Mouse (Mus musculus): ENCODE measurements around the gene Pik3c2b. TPM values are rescaled to one million over a fixed set of nuclear protein-coding genes. Genes with fewer than 3 reads are reported as not detected.

Gene Pik3c2b
- 1.8 and 1.9 TPM in 2 replicates for polyA plus RNA-seq (2016; fragmentation: Nextera tagmentation; extraction: Ambion mirVana)

DNA sequence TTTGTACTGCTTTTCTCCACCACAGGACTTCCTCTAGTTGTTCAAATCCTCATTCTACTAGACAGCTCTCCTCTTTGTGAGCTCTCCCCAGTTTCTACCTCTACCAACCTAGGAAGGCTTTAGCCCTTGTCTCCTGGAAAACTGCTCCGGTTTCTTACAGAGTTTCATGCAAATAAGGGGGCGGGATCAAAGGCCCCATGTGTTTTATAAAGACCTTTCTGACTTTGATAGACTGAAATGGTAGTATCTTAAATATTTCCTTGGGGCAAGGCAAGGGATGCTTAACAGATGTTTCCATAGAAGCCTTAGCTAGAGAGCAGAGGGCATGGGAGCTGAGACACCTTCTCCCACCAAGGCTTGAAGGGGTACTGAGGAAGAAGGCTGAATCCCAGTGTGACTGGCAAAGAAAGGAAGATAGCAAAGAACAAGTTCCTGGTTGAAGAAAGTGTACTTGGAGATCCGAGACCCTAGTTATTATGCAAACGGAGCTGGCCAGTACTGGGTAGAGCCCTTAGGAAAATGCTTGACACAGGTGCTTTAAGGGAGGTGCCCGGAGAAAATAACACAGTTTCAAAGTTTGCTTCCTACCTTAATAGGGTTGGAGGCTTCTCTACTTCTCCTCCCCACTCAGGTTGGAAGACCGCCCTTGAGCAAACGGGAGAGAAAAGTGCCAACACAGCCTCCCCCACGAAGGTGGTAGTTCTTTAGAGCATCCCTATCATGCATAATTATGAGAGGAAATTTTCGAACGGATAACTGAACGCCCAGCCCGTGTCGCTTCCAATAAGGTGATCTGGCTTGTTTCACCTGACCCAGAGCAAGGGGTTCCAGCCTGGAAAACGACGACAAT is at the start of gene Pik3c2b:
Gene Pik3c2b (plus strand): TSS at position 657 of the 850 bp plus-strand sequence.
- Histone ChIP-seq H3K4me1 (peaks cover 31% of the 10 kb centered on the region), H3K27me3 (replicated peaks) (peaks cover 42% of the 10 kb centered on the region), H3K36me3 (no peaks in the 10 kb centered on the region), H3K4me3 (peak within 1 kb of the TSS; percentile 71), H3K9me3 (replicated peaks) (no peaks in the 10 kb centered on the region), H3K27ac (peak within 1 kb of the TSS; percentile 32; the same call in 1 of the 2 replicates), H3K4me2 (peak within 1 kb of the TSS; percentile 99), H3K9ac (peak within 1 kb of the TSS; percentile 76)
- 7% methylated on average over 15 of the region's 15 CpGs for WGBS (ENCODE audit: insufficient replicate concordance)
- ATAC-seq, result no peak; the same call in 1 of the 2 replicates

DNA sequence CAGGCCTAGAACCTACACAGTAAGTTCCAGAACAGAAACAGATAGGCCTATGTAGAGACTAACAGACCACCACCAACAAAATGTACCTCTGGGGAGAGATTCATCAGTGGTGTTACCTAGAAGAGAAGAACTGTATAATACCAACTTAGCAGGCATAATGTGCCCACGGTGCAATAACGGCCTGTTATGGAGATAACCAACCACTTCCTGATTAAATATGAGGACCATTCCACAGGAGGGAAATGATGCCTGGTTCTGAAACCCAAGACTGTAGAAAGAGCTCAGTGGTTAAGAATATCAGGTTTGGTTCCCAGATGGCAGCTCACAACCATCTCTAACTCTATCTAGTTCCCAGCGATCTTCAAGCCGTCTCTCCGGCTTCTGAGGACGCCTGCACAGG is 45.1 kb upstream of the Pik3c2b start:
- Histone ChIP-seq H3K9ac (no peak overlapping the region), H3K27ac (no peak overlapping the region), H3K4me3 (no peak overlapping the region), H3K36me3 (peaks cover 93% of the 10 kb centered on the region), H3K4me1 (no peaks in the 10 kb centered on the region), H3K9me3 (replicated peaks) (no peaks in the 10 kb centered on the region), H3K4me2 (no peak overlapping the region), H3K27me3 (replicated peaks) (no peaks in the 10 kb centered on the region)
- no peak for ATAC-seq
- 78% methylated on average over 6 of the region's 6 CpGs for WGBS (ENCODE audit: insufficient replicate concordance)

DNA sequence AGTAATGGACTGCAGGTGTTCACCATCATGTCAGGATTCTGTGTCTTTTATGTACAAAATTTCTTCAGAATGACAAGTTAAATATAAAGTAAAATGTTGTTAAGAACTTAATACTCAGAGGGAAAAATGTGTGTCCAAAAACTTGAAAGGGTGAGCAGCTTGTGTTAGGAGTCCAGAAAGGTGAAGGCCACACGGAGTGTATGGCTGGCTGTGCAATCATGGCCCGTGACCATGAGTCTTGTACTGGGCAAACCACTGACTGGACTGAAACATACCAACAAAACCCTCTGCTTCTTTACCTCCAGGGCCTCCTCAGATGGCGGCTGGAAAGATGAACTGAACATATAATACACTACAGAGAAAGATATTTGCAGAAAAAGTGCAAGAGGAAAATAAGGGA is 38.9 kb upstream of the Pik3c2b start:
- Histone ChIP-seq H3K27ac (no peak overlapping the region), H3K36me3 (peaks cover 87% of the 10 kb centered on the region), H3K4me3 (no peak overlapping the region), H3K9me3 (replicated peaks) (no peaks in the 10 kb centered on the region), H3K27me3 (replicated peaks) (no peaks in the 10 kb centered on the region), H3K4me1 (no peaks in the 10 kb centered on the region), H3K4me2 (no peak overlapping the region), H3K9ac (no peak overlapping the region)
- ATAC-seq, result no peak
- 78% methylated on average over 3 of the region's 3 CpGs for WGBS (ENCODE audit: insufficient replicate concordance)

DNA sequence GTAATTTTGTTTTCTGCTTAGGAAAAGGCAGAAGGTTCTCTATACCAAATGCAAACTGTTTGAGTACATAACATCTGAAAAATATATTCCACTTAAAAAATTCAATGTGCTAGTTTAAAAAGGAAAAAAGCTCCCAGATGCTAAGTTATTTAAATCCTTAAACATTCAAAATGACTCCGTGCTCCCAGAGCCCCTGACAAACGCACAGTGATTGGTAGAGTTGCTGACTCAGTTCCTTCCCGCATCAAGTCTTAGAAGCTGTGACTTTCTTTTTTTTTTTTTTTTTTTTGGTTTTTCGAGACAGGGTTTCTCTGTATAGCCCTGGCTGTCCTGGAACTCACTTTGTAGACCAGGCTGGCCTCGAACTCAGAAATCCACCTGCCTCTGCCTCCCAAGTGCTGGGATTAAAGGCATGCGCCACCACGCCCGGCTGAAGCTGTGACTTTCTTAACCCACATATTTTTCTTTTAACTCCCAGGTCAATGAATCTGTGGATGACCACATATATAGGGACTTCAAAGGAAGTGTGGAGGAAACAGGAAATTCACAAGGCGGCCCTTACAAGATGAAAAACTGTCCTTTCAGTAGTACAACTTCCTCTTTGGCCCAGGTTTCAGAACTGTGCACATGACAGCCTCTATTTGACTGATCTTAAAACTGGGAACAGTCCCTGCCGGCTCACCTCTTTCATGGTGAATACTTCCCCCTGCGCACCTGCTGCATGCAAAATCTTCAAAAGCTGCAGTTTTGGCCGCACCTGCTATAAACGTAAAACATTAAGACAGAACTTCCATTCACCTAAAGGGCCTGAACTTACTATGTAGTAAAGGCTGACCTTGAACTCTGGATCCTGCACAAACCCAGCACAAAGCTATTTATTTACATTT is 33.3 kb upstream of the Pik3c2b start:
- ATAC-seq, result no peak
- Histone ChIP-seq H3K36me3 (peaks cover 91% of the 10 kb centered on the region), H3K4me1 (0 out of 2 replicates have a peak, but pooled peaks cover 3% of the 10 kb centered on the region), H3K27me3 (replicated peaks) (no peaks in the 10 kb centered on the region), H3K27ac (no peak overlapping the region), H3K9me3 (replicated peaks) (no peaks in the 10 kb centered on the region), H3K9ac (no peak overlapping the region), H3K4me2 (no peak overlapping the region), H3K4me3 (no peak overlapping the region)
- WGBS (ENCODE audit: insufficient replicate concordance), result 72% methylated on average over 12 of the region's 13 CpGs

DNA sequence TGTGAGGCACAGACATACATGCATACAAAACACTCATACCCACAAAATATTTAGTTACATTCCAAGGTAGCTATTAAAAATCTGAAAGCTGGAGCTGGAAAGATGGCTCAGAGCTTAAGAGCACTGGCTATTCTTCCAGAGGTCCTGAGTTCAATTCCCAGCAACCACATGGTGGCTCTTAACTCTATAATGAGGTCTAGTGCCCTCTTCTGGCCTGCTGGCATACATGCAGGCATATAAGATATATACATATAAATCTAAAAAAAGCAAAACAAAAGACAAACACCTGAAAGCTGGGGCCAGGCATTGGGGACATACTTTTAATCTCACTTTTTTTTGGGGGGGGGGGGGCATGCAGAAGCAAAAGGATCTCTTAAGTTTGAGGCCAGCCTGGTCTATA is 32.1 kb upstream of the Pik3c2b start:
- Histone ChIP-seq H3K36me3 (peaks cover 89% of the 10 kb centered on the region), H3K4me2 (no peak overlapping the region)
- no peak for ATAC-seq

DNA sequence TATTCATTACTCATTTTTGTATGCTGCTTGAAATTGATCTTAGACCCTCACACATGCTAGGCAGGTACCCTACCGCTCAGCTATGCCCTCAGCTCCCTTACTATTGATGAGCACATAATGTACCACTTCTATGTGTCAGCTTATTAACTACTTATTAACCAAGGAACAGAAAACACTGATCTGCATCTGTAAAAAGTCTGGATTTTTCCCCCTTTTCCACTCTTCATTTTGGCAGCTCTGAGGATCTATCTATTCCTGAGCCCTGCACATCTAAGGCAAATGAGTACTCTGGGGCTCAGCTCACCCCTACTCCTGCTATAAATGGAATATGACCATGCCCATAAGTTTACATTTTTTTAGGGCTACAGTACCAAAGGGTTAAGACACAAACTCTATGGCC is 31.3 kb upstream of the Pik3c2b start:
- Histone ChIP-seq H3K27me3 (replicated peaks) (no peaks in the 10 kb centered on the region), H3K27ac (no peak overlapping the region), H3K4me2 (no peak overlapping the region), H3K9me3 (replicated peaks) (no peaks in the 10 kb centered on the region), H3K9ac (no peak overlapping the region), H3K36me3 (peaks cover 89% of the 10 kb centered on the region), H3K4me1 (0 out of 2 replicates have a peak, but pooled peaks cover 3% of the 10 kb centered on the region), H3K4me3 (no peak overlapping the region)
- WGBS (ENCODE audit: insufficient replicate concordance), result 84% methylated on average over 1 of the region's 1 CpGs
- ATAC-seq, result no peak

More for the DNA sequence above, 32.1 kb upstream of the Pik3c2b start:
- 0 out of 2 replicates have a peak, but pooled peaks cover 3% of the 10 kb centered on the region for H3K4me1 ChIP-seq
- H3K27me3 ChIP-seq (replicated peaks), result no peaks in the 10 kb centered on the region
- H3K27ac ChIP-seq, result no peak overlapping the region
- H3K9me3 ChIP-seq (replicated peaks), result no peaks in the 10 kb centered on the region
- no peak overlapping the region for H3K4me3 ChIP-seq
- H3K9ac ChIP-seq, result no peak overlapping the region

DNA sequence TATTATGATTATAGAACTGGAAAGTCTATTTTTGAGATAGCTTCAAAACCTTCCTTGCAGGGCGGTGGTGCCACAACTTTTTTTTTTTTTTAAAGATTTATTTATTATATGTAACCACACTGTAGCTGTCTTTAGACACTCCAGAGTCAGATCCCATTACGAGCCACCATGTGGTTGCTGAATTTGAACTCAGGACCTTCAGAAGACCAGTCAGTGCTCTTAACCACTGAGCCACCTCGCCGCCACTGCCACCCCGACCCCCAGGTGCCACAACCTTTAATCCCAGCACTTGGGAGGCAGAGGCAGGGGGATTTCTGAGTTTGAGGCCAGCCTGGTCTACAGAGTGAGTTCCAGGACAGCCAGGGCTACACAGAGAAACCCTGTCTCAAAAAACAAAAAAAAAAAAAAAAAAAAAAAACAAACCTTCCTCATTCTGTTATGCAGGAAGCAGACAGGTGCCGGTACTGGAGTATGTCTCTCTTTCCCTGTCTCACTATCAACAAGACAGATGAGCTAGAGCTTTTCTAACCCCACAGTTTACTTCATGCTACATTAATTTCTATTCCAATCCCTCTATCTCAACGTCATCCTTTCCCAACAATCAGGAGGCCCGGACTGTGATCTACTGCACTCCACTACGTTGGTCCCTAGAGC is 28.6 kb upstream of the Pik3c2b start:
- WGBS (ENCODE audit: insufficient replicate concordance), result 88% methylated on average over 9 of the region's 9 CpGs
- ATAC-seq, result no peak
- Histone ChIP-seq H3K4me3 (no peak overlapping the region), H3K4me2 (no peak overlapping the region), H3K4me1 (peaks cover 27% of the 10 kb centered on the region), H3K36me3 (peaks cover 78% of the 10 kb centered on the region), H3K27me3 (replicated peaks) (no peaks in the 10 kb centered on the region), H3K27ac (no peak overlapping the region), H3K9ac (no peak overlapping the region), H3K9me3 (replicated peaks) (no peaks in the 10 kb centered on the region)

DNA sequence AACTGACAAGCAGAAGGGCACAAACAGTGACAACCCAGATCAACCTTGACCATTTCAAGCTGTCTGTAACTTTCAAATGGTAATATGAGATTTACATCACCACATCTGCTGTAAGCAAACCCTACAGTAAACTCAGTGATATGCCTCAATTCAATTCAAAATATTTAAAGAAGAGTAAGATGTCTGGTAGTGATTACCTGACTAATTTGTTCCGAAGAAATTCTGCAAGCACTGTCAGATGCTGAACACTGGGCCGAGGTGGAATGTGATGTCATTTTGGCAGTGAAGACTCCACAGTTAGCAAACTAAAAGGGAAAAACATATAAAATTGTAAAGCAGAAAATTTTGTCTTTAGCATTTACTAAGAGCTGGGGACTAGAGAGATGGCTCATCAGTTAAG is 26.9 kb upstream of the Pik3c2b start:
- Histone ChIP-seq H3K4me2 (no peak overlapping the region), H3K4me3 (no peak overlapping the region), H3K36me3 (peaks cover 66% of the 10 kb centered on the region), H3K4me1 (peaks cover 27% of the 10 kb centered on the region), H3K27me3 (replicated peaks) (no peaks in the 10 kb centered on the region), H3K27ac (no peak overlapping the region), H3K9ac (no peak overlapping the region), H3K9me3 (replicated peaks) (no peaks in the 10 kb centered on the region)
- ATAC-seq, result no peak
- WGBS (ENCODE audit: insufficient replicate concordance), result 84% methylated on average over 2 of the region's 2 CpGs

DNA sequence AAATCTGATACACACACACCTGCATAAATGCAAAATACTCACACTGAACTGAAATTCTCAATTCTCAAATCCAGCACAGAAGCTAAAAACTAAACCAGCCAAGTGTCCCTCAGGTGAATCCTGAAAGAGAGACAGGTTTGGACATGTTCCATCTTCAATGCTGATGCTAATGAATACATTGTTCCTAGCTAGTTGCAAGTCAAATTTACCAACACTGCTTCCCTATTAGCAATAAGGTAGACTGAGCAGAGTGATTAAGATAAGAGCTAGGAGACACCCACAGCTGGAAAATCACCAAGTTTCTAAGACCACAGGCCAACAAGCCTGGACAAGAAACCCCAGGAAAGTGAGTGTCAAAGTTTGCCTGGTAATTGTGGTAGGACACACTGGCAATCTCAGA is 26.2 kb upstream of the Pik3c2b start:
- Histone ChIP-seq H3K9me3 (replicated peaks) (no peaks in the 10 kb centered on the region), H3K4me2 (no peak overlapping the region), H3K9ac (no peak overlapping the region), H3K4me3 (no peak overlapping the region), H3K36me3 (peaks cover 59% of the 10 kb centered on the region), H3K27me3 (replicated peaks) (no peaks in the 10 kb centered on the region), H3K4me1 (peaks cover 34% of the 10 kb centered on the region), H3K27ac (0 out of 2 replicates have a peak overlapping the region, but pooled peaks have one; percentile 3)
- no peak for ATAC-seq

DNA sequence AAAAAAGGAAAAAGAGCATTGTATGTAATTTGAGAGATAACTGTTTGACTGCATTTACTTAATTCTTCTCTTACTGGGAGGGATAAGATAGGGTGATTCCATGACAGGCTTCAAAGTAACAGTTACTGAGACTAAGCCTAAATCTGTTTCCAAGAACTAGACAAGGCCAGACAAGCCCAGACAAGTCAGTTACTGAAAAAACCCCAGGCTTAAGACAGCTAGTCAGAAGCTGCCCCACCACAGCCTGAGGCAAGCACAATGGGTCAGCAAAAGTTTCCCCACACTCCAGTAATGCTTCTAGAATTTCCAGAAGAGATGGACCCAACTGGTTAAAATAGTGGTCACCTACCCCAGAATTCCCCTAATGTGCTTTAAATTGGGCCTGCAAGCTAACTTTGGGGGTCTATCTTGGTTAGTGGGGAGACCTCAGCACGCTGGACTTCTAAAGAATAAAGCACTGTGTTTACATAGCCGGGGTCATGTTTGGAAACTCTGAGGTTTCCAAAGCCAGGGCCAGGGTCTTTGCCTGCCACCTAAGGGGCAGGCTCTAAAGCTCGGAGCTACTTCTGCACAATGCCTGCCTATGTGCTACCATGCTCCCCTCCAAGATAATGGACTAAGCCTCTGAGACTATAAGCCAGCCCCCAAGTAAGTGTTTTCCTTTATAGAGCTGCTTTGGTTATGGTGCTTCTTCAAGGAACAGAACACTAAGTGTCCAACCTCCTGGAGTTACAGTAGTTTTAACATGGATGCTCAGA is 25.2 kb upstream of the Pik3c2b start:
- Histone ChIP-seq H3K4me3 (no peak overlapping the region), H3K4me1 (peaks cover 36% of the 10 kb centered on the region), H3K27me3 (replicated peaks) (no peaks in the 10 kb centered on the region), H3K9me3 (replicated peaks) (no peaks in the 10 kb centered on the region), H3K36me3 (peaks cover 49% of the 10 kb centered on the region), H3K4me2 (peak overlapping the region; percentile 33), H3K9ac (0 out of 2 replicates have a peak overlapping the region, but pooled peaks have one; percentile 3), H3K27ac (peak overlapping the region; percentile 46)
- ATAC-seq, result peak; percentile 41; the same call in 1 of the 2 replicates
- 72% methylated on average over 3 of the region's 3 CpGs for WGBS (ENCODE audit: insufficient replicate concordance)

DNA sequence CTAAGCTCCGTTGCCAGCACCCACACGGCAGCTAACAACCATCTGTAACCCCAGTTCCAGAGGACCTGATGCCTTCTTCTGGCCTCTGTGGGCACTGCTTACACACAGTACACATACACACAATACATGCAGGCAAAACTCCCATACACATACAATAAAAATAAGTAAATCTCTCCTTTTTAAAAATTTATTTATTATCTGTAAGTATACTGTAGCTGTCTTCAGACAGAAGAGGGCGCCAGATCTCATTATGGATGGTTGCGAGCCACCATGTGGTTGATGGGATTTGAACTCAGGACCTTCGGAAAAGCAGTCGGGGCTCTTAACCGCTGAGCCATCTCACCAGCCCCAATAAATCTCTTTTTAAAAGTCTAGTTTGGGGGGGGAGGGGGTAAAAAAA is 24.1 kb upstream of the Pik3c2b start:
- H3K4me2 ChIP-seq, result 0 out of 2 replicates have a peak overlapping the region, but pooled peaks have one; percentile 4
- H3K36me3 ChIP-seq, result peaks cover 38% of the 10 kb centered on the region
- no peaks in the 10 kb centered on the region for H3K9me3 ChIP-seq (replicated peaks)
- WGBS (ENCODE audit: insufficient replicate concordance), result 88% methylated on average over 7 of the region's 7 CpGs
- H3K27ac ChIP-seq, result 0 out of 2 replicates have a peak overlapping the region, but pooled peaks have one; percentile 10
- H3K27me3 ChIP-seq (replicated peaks), result no peaks in the 10 kb centered on the region
- ATAC-seq, result no peak
- peaks cover 41% of the 10 kb centered on the region for H3K4me1 ChIP-seq
- H3K9ac ChIP-seq, result no peak overlapping the region
- no peak overlapping the region for H3K4me3 ChIP-seq
